Mouse (Mus musculus) bone marrow, adult 2 months (tissue): ENCODE data around the gene Bicral.

Experiments used
- CTCF ChIP-seq: fragments of 200-500 bp; IDR thresholded peaks from 2 replicates; pipeline ENCODE4 v1.5.1; 2011; ENCODE audit warnings: low read length, control low read depth; ENCODE audit not compliant: control insufficient read depth, insufficient read depth
- POLR2A ChIP-seq: fragments of 200-500 bp; IDR thresholded peaks from 2 replicates; pipeline ENCODE4 v1.6.1; 2011; ENCODE audit warnings: low read depth, mild to moderate bottlenecking, control low read depth, low read length, borderline replicate concordance; ENCODE audit not compliant: control insufficient read depth

DNA sequence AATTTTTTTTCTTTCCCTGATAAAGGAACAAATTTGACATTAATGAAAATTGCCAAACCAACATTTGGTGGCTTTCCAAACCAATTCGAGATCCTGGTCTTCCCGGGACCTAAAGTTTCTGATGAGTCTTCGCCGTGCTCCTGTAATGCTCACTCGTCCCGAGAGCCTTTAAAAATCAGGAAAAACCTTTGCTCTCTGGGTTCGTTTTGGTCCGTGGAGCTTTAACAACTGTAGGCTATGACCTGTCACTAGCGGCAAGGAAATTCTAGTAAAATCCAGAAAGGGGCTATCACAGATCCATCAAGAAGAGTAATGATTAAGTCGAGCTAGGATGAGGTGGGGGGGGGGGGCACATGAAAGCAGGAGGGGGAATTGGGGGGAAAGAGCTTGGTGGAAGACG is 76.4 kb downstream of the Bicral start:
- TF ChIP-seq CTCF (no peak), POLR2A (no peak)
